Mouse (Mus musculus): ENCODE results near the gene Hoxd3.

DNA sequence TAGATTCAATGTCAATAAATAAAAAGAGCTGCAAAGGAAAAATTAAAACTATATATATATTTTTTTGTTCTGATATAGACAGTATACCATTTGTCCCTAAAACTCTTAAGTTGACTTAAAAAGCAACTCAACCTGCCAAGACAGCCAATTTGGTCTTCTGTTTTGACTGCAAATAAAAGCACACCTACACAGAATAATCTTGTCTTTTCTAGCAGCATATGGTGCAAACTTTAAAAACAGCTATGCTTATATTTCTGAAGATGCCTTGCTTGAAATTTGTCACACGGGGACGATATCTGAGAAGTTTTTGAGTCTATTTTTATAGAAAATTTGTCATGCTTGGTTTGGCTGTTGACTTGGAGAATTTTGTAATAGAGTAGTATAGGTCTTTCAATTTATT lies 62.6 kb downstream of the Hoxd3 start:
- TF ChIP-seq CTCF (IDR thresholded peaks at IDR 0.05; ENCODE audit: low read depth) (no peak), EP300 (optimal IDR thresholded peaks at IDR 0.05) (no peak)

Data from stomach, postnatal 0 days (tissue).